Mouse (Mus musculus) fat pad, adult 2 months (tissue): ENCODE results near the gene Agmat.

Experiments used
- DNase-seq: peaks from one replicate; pipeline ENCODE4 v3.0.0-alpha.2; 2011; ENCODE audit warnings: low read depth, low spot score; ENCODE audit errors: extremely low read depth

The Agmat gene

GRCm38 (mm10) chr4:141746578-141747346 lies at the start of gene Agmat:
TSS of gene Agmat (plus strand) at chr4:141746672.
- no peak for DNase-seq

GRCm38 (mm10) chr4:141704625-141705024 lies 41.8 kb upstream of the Agmat start:
- DNase-seq, result no peak

- no peak for DNase-seq
Measured at GRCm38 (mm10) chr4:141705331-141705730, 41.1 kb upstream of the Agmat start.

GRCm38 (mm10) chr4:141708005-141708404 lies 38.5 kb upstream of the Agmat start:
- DNase-seq, result no peak

GRCm38 (mm10) chr4:141708971-141709370 lies 37.5 kb upstream of the Agmat start:
- DNase-seq, result no peak

- no peak for DNase-seq
Measured at GRCm38 (mm10) chr4:141711250-141711649, 35.2 kb upstream of the Agmat start.

- DNase-seq, result no peak
Measured at GRCm38 (mm10) chr4:141713598-141714142, 32.8 kb upstream of the Agmat start.

GRCm38 (mm10) chr4:141715027-141715426 lies 31.4 kb upstream of the Agmat start:
- no peak for DNase-seq

GRCm38 (mm10) chr4:141717633-141718032 lies 28.8 kb upstream of the Agmat start:
- no peak for DNase-seq

- DNase-seq, result no peak
Measured at GRCm38 (mm10) chr4:141719304-141719703, 27.2 kb upstream of the Agmat start.

- no peak for DNase-seq
Measured at GRCm38 (mm10) chr4:141720761-141721523, 25.5 kb upstream of the Agmat start.

- DNase-seq, result no peak
Measured at GRCm38 (mm10) chr4:141721961-141722360, 24.5 kb upstream of the Agmat start.

- no peak for DNase-seq
Measured at GRCm38 (mm10) chr4:141722731-141723672, 23.5 kb upstream of the Agmat start, which contains the start of gene Ddi2. TSS of gene Ddi2 (minus strand) at chr4:141723419.

- no peak for DNase-seq
Measured at GRCm38 (mm10) chr4:141723673-141724068, 22.8 kb upstream of the Agmat start.

- DNase-seq, result no peak
Measured at GRCm38 (mm10) chr4:141724594-141724993, 21.9 kb upstream of the Agmat start.

GRCm38 (mm10) chr4:141725277-141725676 lies 21.2 kb upstream of the Agmat start:
- no peak for DNase-seq

GRCm38 (mm10) chr4:141725738-141726137 lies 20.7 kb upstream of the Agmat start:
- peak; percentile 71 for DNase-seq

GRCm38 (mm10) chr4:141729266-141729665 lies 17.2 kb upstream of the Agmat start:
- no peak for DNase-seq

GRCm38 (mm10) chr4:141730401-141730800 lies 16.1 kb upstream of the Agmat start:
- DNase-seq, result no peak

GRCm38 (mm10) chr4:141731766-141732165 lies 14.7 kb upstream of the Agmat start:
- DNase-seq, result no peak
